ENCODE assay signal across 8 mouse cellular contexts in genomic region chr10:126809587-126809986, GRCm38 (mm10).
A peak's percentile ranks its signal among the peaks of the same experiment; 100 is the strongest.
DNase-seq lines count a peak whose midpoint lies in the region; ATAC-seq and TF ChIP-seq lines count a peak whose summit lies in the region.

No protein-coding gene starts in this region.

- no peak overlapping the region for H3K9ac ChIP-seq in kidney, embryonic 14.5 days (ENCODE audit: low read depth, low read length)
- peak overlapping the region; percentile 47; the same call in 1 of the 2 replicates for H3K9ac ChIP-seq in forebrain, embryonic 13.5 days
- no peak overlapping the region for H3K9ac ChIP-seq in stomach, embryonic 15.5 days

- no peak overlapping the region for H3K27ac ChIP-seq in kidney, embryonic 14.5 days (ENCODE audit: low read depth, low read length)
- H3K27ac ChIP-seq in forebrain, embryonic 13.5 days: no peak overlapping the region
- no peak overlapping the region for H3K27ac ChIP-seq in stomach, embryonic 15.5 days

- no peaks in the 10 kb centered on the region; the same call in 1 of the 2 replicates for H3K4me1 ChIP-seq in kidney, embryonic 14.5 days (ENCODE audit: control insufficient read depth, insufficient read depth, low read length)
- H3K4me1 ChIP-seq in forebrain, embryonic 13.5 days: peaks cover 22% of the 10 kb centered on the region
- H3K4me1 ChIP-seq in stomach, embryonic 15.5 days: no peaks in the 10 kb centered on the region

- 60% methylated on average over 17 of the region's 17 CpGs for WGBS in kidney, embryonic 14.5 days
- whole genome bisulfite sequencing in forebrain, embryonic 13.5 days: 47% methylated on average over 17 of the region's 17 CpGs
- 48% methylated on average over 17 of the region's 17 CpGs for WGBS in stomach, embryonic 15.5 days

- no peaks in the 10 kb centered on the region for H3K27me3 ChIP-seq in kidney, embryonic 14.5 days (ENCODE audit: control insufficient read depth, insufficient read depth, low read length)
- H3K27me3 ChIP-seq in forebrain, embryonic 13.5 days: no peaks in the 10 kb centered on the region
- no peaks in the 10 kb centered on the region for H3K27me3 ChIP-seq in stomach, embryonic 15.5 days (replicated peaks)

- H3K4me3 ChIP-seq in kidney, embryonic 14.5 days (ENCODE audit: low read length): peak overlapping the region; percentile 23; the same call in 1 of the 2 replicates
- H3K4me3 ChIP-seq in forebrain, embryonic 13.5 days: peak overlapping the region; percentile 19
- H3K4me3 ChIP-seq in stomach, embryonic 15.5 days (replicated peaks): peak overlapping the region; percentile 35

- no peaks in the 10 kb centered on the region for H3K9me3 ChIP-seq in kidney, embryonic 14.5 days (ENCODE audit: control insufficient read depth, low read length)
- H3K9me3 ChIP-seq in forebrain, embryonic 13.5 days (replicated peaks): no peaks in the 10 kb centered on the region; the same call in 1 of the 2 replicates
- H3K9me3 ChIP-seq in stomach, embryonic 15.5 days: no peaks in the 10 kb centered on the region

- peak; percentile 20; the same call in 1 of the 2 replicates for TF ChIP-seq CTCF in brain, embryonic 14.5 days (IDR thresholded peaks at IDR 0.05; ENCODE audit: borderline replicate concordance, extremely low read depth, insufficient read depth, insufficient read length)

- DNase-seq in kidney, adult 8-10 months: no peak
- DNase-seq in brain, embryonic 14.5 days (ENCODE audit: low read depth): peak; percentile 80
- DNase-seq in layer of hippocampus, adult 8-10 months (ENCODE audit: low spot score in 2 of 2): peak; percentile 52 to 56

- TF ChIP-seq POLR2A in brain, embryonic 14.5 days (IDR thresholded peaks at IDR 0.05; ENCODE audit: borderline replicate concordance, extremely low read depth, insufficient read depth, insufficient read length, poor library complexity, severe bottlenecking): no peak

- peak overlapping the region; percentile 33 for H3K4me2 ChIP-seq in kidney, embryonic 14.5 days (replicated peaks; ENCODE audit: low read depth, low read length)
- H3K4me2 ChIP-seq in forebrain, embryonic 13.5 days: peak overlapping the region; percentile 51
- peak overlapping the region; percentile 50 for H3K4me2 ChIP-seq in stomach, embryonic 15.5 days

- ATAC-seq in kidney, embryonic 14.5 days (ENCODE audit: low FRiP score, low TSS enrichment): no peak
- peak; percentile 73 for ATAC-seq in forebrain, embryonic 13.5 days
- 0 out of 2 replicates have a peak, but pooled peaks have one; percentile 22 for ATAC-seq in megakaryocyte, adult 5-6 weeks (ENCODE audit: poor library complexity, severe bottlenecking)
- ATAC-seq in stomach, embryonic 15.5 days (ENCODE audit: insufficient read depth, low FRiP score, low read depth): no peak
- ATAC-seq in erythroblast, adult 5-6 weeks (replicated peaks; ENCODE audit: low FRiP score, poor library complexity, severe bottlenecking): no peak

- H3K36me3 ChIP-seq in kidney, embryonic 14.5 days (ENCODE audit: control insufficient read depth, insufficient read depth, low read length): no peaks in the 10 kb centered on the region
- no peaks in the 10 kb centered on the region for H3K36me3 ChIP-seq in forebrain, embryonic 13.5 days (ENCODE audit: poor library complexity, severe bottlenecking)
- H3K36me3 ChIP-seq in stomach, embryonic 15.5 days: no peaks in the 10 kb centered on the region

Comparison
In these comparisons a context has a peak if more than half of its experiments do, and no peak if none do; other contexts are left out.
1. ATAC-seq: peak in forebrain, embryonic 13.5 days (single experiment) and megakaryocyte, adult 5-6 weeks (single experiment); none in kidney, embryonic 14.5 days (single experiment), stomach, embryonic 15.5 days (single experiment) and erythroblast, adult 5-6 weeks (single experiment).
2. DNase-seq: peak in brain, embryonic 14.5 days (single experiment) and layer of hippocampus, adult 8-10 months (2 of 2); none in kidney, adult 8-10 months (0 of 2).
3. Peak in every context shown above with its lines, with median percentiles within 50 percentile points of each other: H3K4me2 ChIP-seq and H3K4me3 ChIP-seq.